ENCODE assay signal across 16 mouse cellular contexts in genomic region chr6:146732676-146733075, GRCm38 (mm10). TPM values are rescaled to one million over a fixed set of nuclear protein-coding genes. Genes with fewer than 3 reads are reported as not detected.
DNase-seq lines count a peak whose midpoint lies in the region; ATAC-seq and TF ChIP-seq lines count a peak whose summit lies in the region.
"Had no signal": no experiment of that assay in that cellular context is flagged by ENCODE, and none has a peak within 500 bp of the region (broad histone marks: within the 10 kb centered on the region; RNA-seq: fewer than 3 reads in every experiment).

No protein-coding gene starts in this region.

- whole genome bisulfite sequencing in cerebellum, adult 2 months = 4% methylated on average over 1 of the region's 1 CpGs
- WGBS in kidney, adult 2 months = 39% methylated on average over 1 of the region's 1 CpGs
- 59% methylated on average over 1 of the region's 1 CpGs for WGBS in kidney, embryonic 16.5 days
- 22% methylated on average over 1 of the region's 1 CpGs for WGBS in forebrain, embryonic 15.5 days

- no peaks in the 10 kb centered on the region for H3K27me3 ChIP-seq in cerebellum, adult 2 months (ENCODE audit: control insufficient read depth, insufficient read depth, low read length)
- H3K27me3 ChIP-seq in kidney, adult 2 months (replicated peaks; ENCODE audit: control insufficient read depth, insufficient read depth, low read length) = no peaks in the 10 kb centered on the region
- H3K27me3 ChIP-seq in kidney, embryonic 16.5 days (ENCODE audit: insufficient read depth, low read length) = no peaks in the 10 kb centered on the region
- no peaks in the 10 kb centered on the region for H3K27me3 ChIP-seq in forebrain, embryonic 15.5 days
- H3K27me3 ChIP-seq: hindbrain, embryonic 13.5 days; limb, embryonic 13.5 days had no signal

- TF ChIP-seq POLR2A in cerebellum, adult 2 months (IDR thresholded peaks at IDR 0.05; ENCODE audit: borderline replicate concordance, insufficient read depth, low read length) = no peak
- TF ChIP-seq POLR2A in kidney, adult 2 months (IDR thresholded peaks at IDR 0.05; ENCODE audit: low read depth, low read length) = no peak

- no peak overlapping the region for H3K4me2 ChIP-seq in kidney, embryonic 16.5 days (replicated peaks; ENCODE audit: low read depth, low read length)
- H3K4me2 ChIP-seq in forebrain, embryonic 15.5 days (replicated peaks) = no peak overlapping the region
- H3K4me2 ChIP-seq: hindbrain, embryonic 13.5 days; limb, embryonic 13.5 days had no signal

- no peak for ATAC-seq in cerebellum, adult (ENCODE audit: insufficient number of reproducible peaks, low FRiP score, low TSS enrichment)
- ATAC-seq in kidney, embryonic 16.5 days (ENCODE audit: low FRiP score, low TSS enrichment) = no peak
- 0 out of 2 replicates have a peak, but pooled peaks have one; percentile 7 for ATAC-seq in megakaryocyte, adult 5-6 weeks (ENCODE audit: poor library complexity, severe bottlenecking)
- no peak for ATAC-seq in forebrain, embryonic 15.5 days (replicated peaks)
- ATAC-seq: forebrain, embryonic 14.5 days had no signal

- peaks cover 10% of the 10 kb centered on the region; the same call in 1 of the 2 replicates for H3K4me1 ChIP-seq in cerebellum, adult 2 months (ENCODE audit: control insufficient read depth, insufficient read depth, low read length)
- H3K4me1 ChIP-seq in kidney, adult 2 months (ENCODE audit: control insufficient read depth, insufficient read depth, low read length) = no peaks in the 10 kb centered on the region; the same call in 1 of the 2 replicates
- no peaks in the 10 kb centered on the region for H3K4me1 ChIP-seq in kidney, embryonic 16.5 days (ENCODE audit: insufficient read depth, low read length)
- H3K4me1 ChIP-seq in forebrain, embryonic 15.5 days = no peaks in the 10 kb centered on the region

- H3K9me3 ChIP-seq in kidney, embryonic 16.5 days (ENCODE audit: low read length) = no peaks in the 10 kb centered on the region
- no peaks in the 10 kb centered on the region for H3K9me3 ChIP-seq in forebrain, embryonic 15.5 days
- H3K9me3 ChIP-seq: hindbrain, embryonic 13.5 days; limb, embryonic 13.5 days had no signal

- no peaks in the 10 kb centered on the region for H3K36me3 ChIP-seq in kidney, adult 2 months (ENCODE audit: control insufficient read depth, insufficient read depth, low read length)
- no peaks in the 10 kb centered on the region for H3K36me3 ChIP-seq in kidney, embryonic 16.5 days (ENCODE audit: insufficient read depth, low read length)
- H3K36me3 ChIP-seq in forebrain, embryonic 15.5 days = no peaks in the 10 kb centered on the region
- H3K36me3 ChIP-seq: hindbrain, embryonic 13.5 days; limb, embryonic 13.5 days had no signal

- H3K4me3 ChIP-seq in cerebellum, adult 2 months (replicated peaks; ENCODE audit: insufficient read depth, low read depth, low read length) = no peak overlapping the region
- no peak overlapping the region for H3K4me3 ChIP-seq in kidney, adult 2 months (ENCODE audit: insufficient read depth, low read depth, low read length)
- no peak overlapping the region for H3K4me3 ChIP-seq in kidney, embryonic 16.5 days (ENCODE audit: low read length)
- no peak overlapping the region for H3K4me3 ChIP-seq in forebrain, embryonic 15.5 days
- H3K4me3 ChIP-seq: hindbrain, embryonic 13.5 days; limb, embryonic 13.5 days had no signal

- DNase-seq in cerebellum, adult 2 months = peak; percentile 28 to 31
- peak; percentile 27 for DNase-seq in kidney, adult 2 months
- peak; percentile 29 to 44 for DNase-seq in heart, postnatal 10 days
- DNase-seq in layer of hippocampus, postnatal 14 days (ENCODE audit: low spot score in 2 of 2) = no peak
- DNase-seq: adrenal gland, postnatal 10 days; embryo, embryonic 11 days; gastrocnemius, postnatal 10 days; lung, adult 18-20 months; thymus, adult 2 months had no signal

- no peak for TF ChIP-seq CTCF in cerebellum, adult 2 months (IDR thresholded peaks at IDR 0.05; ENCODE audit: borderline replicate concordance, insufficient read depth, low read depth, low read length)
- TF ChIP-seq CTCF in kidney, adult 2 months (conservative IDR thresholded peaks at IDR 0.05; ENCODE audit: insufficient read depth, insufficient read length, low read depth, low read length) = no peak

- H3K27ac ChIP-seq in cerebellum, adult 2 months (ENCODE audit: insufficient read depth, low read length) = no peak overlapping the region
- no peak overlapping the region for H3K27ac ChIP-seq in kidney, adult 2 months (ENCODE audit: insufficient read depth, low read depth, low read length)
- H3K27ac ChIP-seq in kidney, embryonic 16.5 days (ENCODE audit: low read length) = no peak overlapping the region
- no peak overlapping the region for H3K27ac ChIP-seq in forebrain, embryonic 15.5 days (replicated peaks)
- H3K27ac ChIP-seq: hindbrain, embryonic 13.5 days; limb, embryonic 13.5 days had no signal

- H3K9ac ChIP-seq in kidney, embryonic 16.5 days (replicated peaks; ENCODE audit: low read length) = no peak overlapping the region
- no peak overlapping the region for H3K9ac ChIP-seq in forebrain, embryonic 15.5 days (replicated peaks)
- H3K9ac ChIP-seq: hindbrain, embryonic 13.5 days; limb, embryonic 13.5 days had no signal

- intact Hi-C loops in heart, postnatal 10 days (cut with DNase I) = no loop called here

RNA-seq across cellular contexts. Expression of gene Stk38l, which starts 7.9 kb away (rescaled TPM):
- 14.4 and 16.4 TPM in 2 replicates for polyA plus RNA-seq in cerebellum, adult 2 months (2012; rRNA removed)
- polyA plus RNA-seq in kidney, adult 2 months (2012; rRNA removed) = 3.9 and 4.3 TPM in 2 replicates
- 15.4 and 15.8 TPM in 2 replicates for polyA plus RNA-seq in kidney, embryonic 16.5 days (2015; fragmentation: Nextera tagmentation; extraction: Ambion mirVana)
- total RNA-seq in heart, postnatal 10 days (2021) = 10 to 100 TPM; 18.7 to 19.1 TPM
- total RNA-seq in megakaryocyte, adult 5-6 weeks (2015) = 2.2 and 5.0 TPM in 2 replicates
- total RNA-seq in megakaryocyte, adult 5-6 weeks (2017) = 2.8 and 3.7 TPM in 2 replicates
- polyA plus RNA-seq in forebrain, embryonic 15.5 days (2015; fragmentation: Nextera tagmentation; extraction: Ambion mirVana) = 13.8 and 15.7 TPM in 2 replicates
- 10 to 100 TPM; 19.2 to 19.6 TPM for total RNA-seq in layer of hippocampus, postnatal 14 days (2021)

Comparison
In these comparisons a context has a peak if more than half of its experiments do, and no peak if none do; other contexts are left out.
1. DNase-seq: peak in cerebellum, adult 2 months (2 of 2), kidney, adult 2 months (single experiment) and heart, postnatal 10 days (2 of 2); none in layer of hippocampus, postnatal 14 days (0 of 2).